Mouse (Mus musculus) frontal cortex, postnatal 36 days (tissue): ENCODE measurements around the gene Npb.
A peak's percentile ranks its signal among the peaks of the same experiment; 100 is the strongest.

ENCODE experiments used
- DNase-seq, 2 experiments: peaks; one replicate each; pipeline ENCODE4 v3.0.0; 2022; ENCODE audit warnings: low spot score in 2 of 2

Npb gene

GRCm38 (mm10) chr11:120631726-120632448, 23.6 kb downstream of the Npb start:
- DNase-seq: no peak

- peak; percentile 51 to 52 for DNase-seq
Observed at GRCm38 (mm10) chr11:120632559-120633519, 24.6 kb downstream of the Npb start.

- DNase-seq: peak; percentile 87 to 94
Observed at GRCm38 (mm10) chr11:120633520-120634343, 25.5 kb downstream of the Npb start, which contains the start of gene Mafg. Gene Mafg (minus strand): TSS chr11:120633600.

GRCm38 (mm10) chr11:120634810-120635209, 26.5 kb downstream of the Npb start:
- DNase-seq: no peak

GRCm38 (mm10) chr11:120641255-120641654, 33.0 kb downstream of the Npb start:
- no peak for DNase-seq

GRCm38 (mm10) chr11:120641869-120642268, 33.6 kb downstream of the Npb start:
- no peak for DNase-seq

- no peak for DNase-seq
Observed at GRCm38 (mm10) chr11:120642939-120643600, 34.8 kb downstream of the Npb start.

- DNase-seq: peak; percentile 92 to 95
Observed at GRCm38 (mm10) chr11:120643601-120643987, 35.3 kb downstream of the Npb start, which contains the start of gene Pycr1. Gene Pycr1 (minus strand): TSS chr11:120643769.

- no peak for DNase-seq
Observed at GRCm38 (mm10) chr11:120647047-120647830, 39.0 kb downstream of the Npb start.

- peak; percentile 47 to 56 for DNase-seq
Observed at GRCm38 (mm10) chr11:120648001-120648476, 39.8 kb downstream of the Npb start, which contains the start of gene Myadml2. Gene Myadml2 (minus strand): TSS chr11:120648158.

GRCm38 (mm10) chr11:120651872-120652271, 43.6 kb downstream of the Npb start:
- DNase-seq: no peak

- no peak for DNase-seq
Observed at GRCm38 (mm10) chr11:120654741-120655140, 46.5 kb downstream of the Npb start.

- DNase-seq: no peak
Observed at GRCm38 (mm10) chr11:120657301-120657700, 49.0 kb downstream of the Npb start.
